Mouse (Mus musculus): ENCODE results near the gene Hyal3. TPM values are rescaled to one million over a fixed set of nuclear protein-coding genes. Genes with fewer than 3 reads are reported as not detected.
"Not testable (repeated sequence)": the region's sequence is repeated elsewhere in the genome, so short reads cannot be mapped to it uniquely, and the experiment has no call there.

The Hyal3 gene
- polyA plus RNA-seq, 1 experiment from 2014 or later: 0.65 TPM

DNA sequence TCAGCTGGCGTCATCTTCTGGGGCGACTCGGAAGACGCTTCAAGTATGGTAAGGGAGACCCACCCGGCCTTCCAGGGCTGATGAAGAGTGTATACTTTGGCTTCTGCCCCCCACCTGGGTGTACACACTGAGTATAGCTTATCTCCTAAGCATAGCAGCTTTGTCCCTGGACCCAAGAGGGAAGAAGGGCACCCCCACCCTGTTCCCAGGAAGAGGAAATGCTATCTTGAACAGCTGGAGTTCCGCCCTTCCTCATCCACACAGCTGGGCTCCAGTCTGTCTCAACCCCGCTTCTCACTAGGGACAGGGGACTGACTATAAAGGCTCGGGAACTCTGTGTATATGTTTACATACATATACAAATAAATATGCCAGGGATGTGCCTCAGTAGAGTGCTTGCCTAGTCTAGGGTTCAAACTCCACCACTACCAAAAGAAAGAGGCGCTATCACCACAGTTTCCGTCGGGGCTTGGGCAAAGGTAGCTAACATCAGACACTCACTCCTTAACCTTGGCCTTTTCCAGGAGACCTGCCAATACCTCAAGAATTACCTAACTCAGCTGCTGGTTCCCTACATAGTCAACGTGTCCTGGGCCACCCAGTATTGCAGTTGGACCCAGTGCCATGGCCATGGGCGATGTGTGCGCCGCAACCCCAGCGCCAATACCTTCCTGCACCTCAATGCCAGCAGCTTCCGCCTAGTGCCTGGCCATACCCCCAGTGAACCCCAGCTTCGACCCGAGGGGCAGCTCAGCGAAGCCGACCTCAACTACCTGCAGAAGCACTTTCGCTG, 8.9 kb upstream of the Hyal3 start:
- peaks cover 7% of the 10 kb centered on the region for H3K36me3 ChIP-seq (replicated peaks; ENCODE audit: insufficient read depth, low read length)
- ATAC-seq (no peak), DNase-seq (no peak)
- H3K27ac ChIP-seq (ENCODE audit: low read depth): peak overlapping the region; percentile 87
- peak overlapping the region; percentile 90 for H3K4me2 ChIP-seq (ENCODE audit: low read depth, low read length)
- H3K9me3 ChIP-seq (ENCODE audit: low read length): no peaks in the 10 kb centered on the region
- TF ChIP-seq EP300 (IDR thresholded peaks at IDR 0.05; ENCODE audit: low read depth) (peak; percentile 20; the same call in 1 of the 2 replicates), CTCF (IDR thresholded peaks at IDR 0.05; ENCODE audit: low read depth) (no peak)
- peak overlapping the region; percentile 94 for H3K4me3 ChIP-seq (ENCODE audit: low read depth, low read length)
- H3K9ac ChIP-seq (replicated peaks): peak overlapping the region; percentile 86
- WGBS (ENCODE audit: insufficient replicate concordance): 78% methylated on average over 22 of the region's 22 CpGs
- peaks cover 56% of the 10 kb centered on the region for H3K4me1 ChIP-seq (ENCODE audit: insufficient read depth)
- no peaks in the 10 kb centered on the region for H3K27me3 ChIP-seq (ENCODE audit: insufficient read depth, low read length)

DNA sequence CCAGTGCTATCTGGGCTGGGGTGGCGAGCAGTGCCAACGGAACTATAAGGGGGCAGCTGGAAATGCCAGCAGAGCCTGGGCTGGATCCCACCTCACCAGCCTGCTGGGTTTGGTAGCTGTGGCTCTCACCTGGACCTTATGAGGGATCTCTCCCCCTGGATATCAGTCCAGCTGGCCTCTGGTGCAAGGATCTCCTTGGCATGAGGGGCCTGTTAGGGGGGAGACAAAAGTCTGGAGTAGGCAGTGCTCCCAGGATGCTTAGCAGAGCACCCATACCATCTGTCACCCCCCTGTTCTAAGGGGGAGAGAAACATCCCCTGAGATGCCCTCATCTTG, 8.3 kb upstream of the Hyal3 start:
- no peaks in the 10 kb centered on the region for H3K27me3 ChIP-seq (ENCODE audit: insufficient read depth, low read length)
- DNase-seq (no peak), ATAC-seq (no peak)
- 91% methylated on average over 2 of the region's 2 CpGs for WGBS (ENCODE audit: insufficient replicate concordance)
- no peak overlapping the region for H3K4me3 ChIP-seq (ENCODE audit: low read depth, low read length)
- peaks cover 57% of the 10 kb centered on the region for H3K4me1 ChIP-seq (ENCODE audit: insufficient read depth)
- H3K36me3 ChIP-seq (replicated peaks; ENCODE audit: insufficient read depth, low read length): peaks cover 7% of the 10 kb centered on the region
- H3K27ac ChIP-seq (ENCODE audit: low read depth): peak overlapping the region; percentile 87
- no peaks in the 10 kb centered on the region for H3K9me3 ChIP-seq (ENCODE audit: low read length)
- TF ChIP-seq CTCF (IDR thresholded peaks at IDR 0.05; ENCODE audit: low read depth): no peak
- no peak for TF ChIP-seq EP300 (IDR thresholded peaks at IDR 0.05; ENCODE audit: low read depth)
- peak overlapping the region; percentile 90; the same call in 1 of the 2 replicates for H3K4me2 ChIP-seq (ENCODE audit: low read depth, low read length)
- H3K9ac ChIP-seq (replicated peaks): 0 out of 2 replicates have a peak overlapping the region, but pooled peaks have one; percentile 9

DNA sequence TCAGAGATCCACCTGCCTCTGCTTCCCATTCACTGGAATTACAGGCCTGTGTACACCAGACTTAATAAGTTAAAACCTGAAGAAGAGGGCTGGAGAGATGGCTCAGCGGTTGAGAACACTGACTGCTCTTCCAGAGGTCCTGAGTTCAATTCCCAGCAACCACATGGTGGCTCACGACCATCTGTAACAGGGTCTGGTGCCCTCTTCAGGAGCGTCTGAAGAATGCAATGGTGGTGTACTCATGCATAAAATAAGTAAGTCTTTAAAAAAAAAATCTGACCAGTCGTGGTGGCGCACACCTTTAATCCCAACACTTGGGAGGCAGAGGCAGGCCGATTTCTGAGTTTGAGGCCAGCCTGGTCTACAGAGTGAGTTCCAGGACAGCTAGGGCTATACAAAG, 6.8 kb upstream of the Hyal3 start:
- H3K9ac ChIP-seq (replicated peaks); H3K9me3 ChIP-seq (ENCODE audit: low read length); DNase-seq; H3K27ac ChIP-seq (ENCODE audit: low read depth); H3K27me3 ChIP-seq (ENCODE audit: insufficient read depth, low read length); H3K4me2 ChIP-seq (ENCODE audit: low read depth, low read length); H3K4me3 ChIP-seq (ENCODE audit: low read depth, low read length); ATAC-seq; H3K36me3 ChIP-seq (replicated peaks; ENCODE audit: insufficient read depth, low read length): not testable (repeated sequence)
- peak; percentile 42 for TF ChIP-seq CTCF (IDR thresholded peaks at IDR 0.05; ENCODE audit: low read depth)
- 77% methylated on average over 6 of the region's 6 CpGs for WGBS (ENCODE audit: insufficient replicate concordance)
- H3K4me1 ChIP-seq (ENCODE audit: insufficient read depth): peaks cover 50% of the 10 kb centered on the region

DNA sequence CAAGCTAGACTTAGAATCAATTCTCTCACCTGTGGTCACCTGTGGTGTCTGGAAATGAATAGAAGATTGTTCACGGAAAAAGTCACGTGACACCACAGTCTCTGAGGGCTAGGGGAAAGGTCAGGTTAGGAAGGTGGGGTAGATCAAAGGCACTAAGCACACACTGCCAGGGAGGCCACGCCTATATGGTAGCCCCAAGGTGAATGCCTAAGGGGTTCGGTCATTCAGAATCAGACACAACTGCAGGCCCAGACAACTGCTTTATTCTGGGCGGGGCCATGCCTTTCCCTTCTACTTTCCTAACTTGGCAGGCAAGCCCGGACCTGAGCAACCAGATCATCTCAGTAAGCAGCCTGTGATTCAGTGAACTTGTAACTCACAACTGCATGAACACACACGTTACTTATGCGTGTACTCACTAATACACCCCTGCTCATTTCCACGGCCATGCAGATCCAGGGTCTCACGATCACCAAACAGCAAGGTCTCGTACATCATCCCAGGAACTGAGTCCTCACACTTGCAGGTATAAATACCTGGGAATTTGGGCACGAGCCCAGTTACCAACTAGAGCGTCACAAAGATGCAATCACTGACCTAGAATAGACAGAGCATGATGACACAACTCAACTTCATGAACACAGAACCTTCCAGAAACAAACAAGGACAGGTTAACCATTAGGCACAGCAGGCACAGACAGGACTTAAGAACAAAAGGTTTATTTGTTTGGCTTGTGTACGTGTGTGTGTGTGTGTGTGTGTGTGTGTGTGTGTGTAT, 4.8 kb upstream of the Hyal3 start:
- no peak overlapping the region for H3K9ac ChIP-seq (replicated peaks)
- peak overlapping the region; percentile 87 for H3K27ac ChIP-seq (ENCODE audit: low read depth)
- DNase-seq (peak; percentile 52), ATAC-seq (peak; percentile 66)
- H3K9me3 ChIP-seq (ENCODE audit: low read length): no peaks in the 10 kb centered on the region
- peaks cover 43% of the 10 kb centered on the region for H3K4me1 ChIP-seq (ENCODE audit: insufficient read depth)
- 76% methylated on average over 14 of the region's 14 CpGs for WGBS (ENCODE audit: insufficient replicate concordance)
- TF ChIP-seq CTCF (IDR thresholded peaks at IDR 0.05; ENCODE audit: low read depth) (no peak), EP300 (IDR thresholded peaks at IDR 0.05; ENCODE audit: low read depth) (no peak; the same call in 1 of the 2 replicates)
- peaks cover 12% of the 10 kb centered on the region for H3K36me3 ChIP-seq (replicated peaks; ENCODE audit: insufficient read depth, low read length)
- H3K4me3 ChIP-seq (ENCODE audit: low read depth, low read length): no peak overlapping the region
- no peaks in the 10 kb centered on the region for H3K27me3 ChIP-seq (ENCODE audit: insufficient read depth, low read length)
- no peak overlapping the region for H3K4me2 ChIP-seq (ENCODE audit: low read depth, low read length)

DNA sequence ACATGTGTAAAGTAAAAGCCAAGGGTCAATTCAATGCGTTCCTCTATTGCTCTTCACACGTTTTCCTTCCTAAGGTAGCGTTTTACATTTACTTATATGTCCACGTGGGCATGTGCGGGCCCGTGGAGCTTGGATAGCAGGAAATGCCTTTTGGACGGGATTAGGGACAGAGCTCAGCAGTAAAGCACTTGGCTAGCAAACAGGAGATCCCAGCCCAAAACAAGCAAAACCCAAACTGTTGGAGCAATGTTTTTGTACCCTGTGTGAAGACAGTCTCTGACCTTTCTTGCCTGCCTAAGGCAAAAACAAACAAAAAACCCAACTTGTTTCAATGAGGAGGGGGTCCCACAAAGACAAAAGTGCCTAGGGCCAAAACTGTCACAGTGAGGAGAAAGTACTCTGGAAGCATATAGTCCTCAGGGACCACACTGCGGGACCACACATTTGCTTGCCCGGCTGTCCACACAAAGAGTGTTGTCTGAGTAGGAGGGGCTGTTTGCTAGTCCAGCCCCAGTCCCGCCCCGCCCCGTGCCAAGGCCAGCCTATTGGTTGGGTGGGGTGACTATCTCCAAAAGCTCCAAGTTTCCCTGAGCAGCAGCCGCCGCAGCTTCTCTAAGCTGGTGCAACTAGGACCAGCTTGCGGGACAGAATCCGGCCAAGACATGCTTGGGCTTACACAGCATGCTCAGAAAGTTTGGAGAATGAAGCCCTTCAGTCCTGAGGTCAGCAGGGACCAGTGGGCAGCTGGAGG, 4.1 kb upstream of the Hyal3 start, which contains the start of gene Hyal1:
Gene Hyal1 (plus strand): TSS at position 571 of the 751 bp plus-strand sequence.
- 26% methylated on average over 16 of the region's 16 CpGs for WGBS (ENCODE audit: insufficient replicate concordance)
- H3K27me3 ChIP-seq (ENCODE audit: insufficient read depth, low read length): no peaks in the 10 kb centered on the region
- peak; percentile 92 for DNase-seq
- no peaks in the 10 kb centered on the region for H3K9me3 ChIP-seq (ENCODE audit: low read length)
- H3K4me3 ChIP-seq (ENCODE audit: low read depth, low read length): peak within 1 kb of the TSS; percentile 48
- H3K27ac ChIP-seq (ENCODE audit: low read depth): peak within 1 kb of the TSS; percentile 87
- TF ChIP-seq EP300 (IDR thresholded peaks at IDR 0.05; ENCODE audit: low read depth) (no peak), CTCF (IDR thresholded peaks at IDR 0.05; ENCODE audit: low read depth) (no peak)
- peak; percentile 73 for ATAC-seq
- peaks cover 41% of the 10 kb centered on the region for H3K4me1 ChIP-seq (ENCODE audit: insufficient read depth)
- H3K4me2 ChIP-seq (ENCODE audit: low read depth, low read length): peak within 1 kb of the TSS; percentile 72
- peak within 1 kb of the TSS; percentile 71 for H3K9ac ChIP-seq (replicated peaks)
- peaks cover 12% of the 10 kb centered on the region for H3K36me3 ChIP-seq (replicated peaks; ENCODE audit: insufficient read depth, low read length)

Data from liver, postnatal 0 days (tissue).